Mouse (Mus musculus) neural tube, embryonic 15.5 days (tissue): ENCODE measurements at regions not wholly inside any gene's neighbourhood (a gene's known extent, or its start where the extent isn't known, plus 50 kb on each side); places are given as distances from the start of the nearest gene placed in this dataset.

ENCODE experiments used
- ATAC-seq: fragments of 200-750 bp; cut with Nextera tagmentation; 2 replicates; pipeline ENCODE4 v1.8.0; 2017; ENCODE audit warnings: mild to moderate bottlenecking, moderate TSS enrichment, moderate library complexity; ENCODE audit not compliant: low FRiP score
- H3K27ac ChIP-seq: fragments of 300-500 bp; sonication (generic); replicated peaks from 2 replicates; pipeline ENCODE4 v1.5.1; 2015; ENCODE audit warnings: mild to moderate bottlenecking, inconsistent platforms
- H3K27me3 ChIP-seq: fragments of 300-500 bp; sonication (generic); replicated peaks from 2 replicates; pipeline ENCODE4 v1.6.1; 2015; ENCODE audit warnings: inconsistent platforms
- H3K36me3 ChIP-seq: fragments of 300-500 bp; sonication (generic); 2 replicates; pipeline ENCODE4 v1.6.1; 2015; ENCODE audit warnings: inconsistent platforms
- H3K4me1 ChIP-seq: fragments of 300-500 bp; sonication (generic); 2 replicates; pipeline ENCODE4 v1.6.1; 2015; ENCODE audit warnings: inconsistent platforms
- H3K4me2 ChIP-seq: fragments of 300-500 bp; sonication (generic); 2 replicates; pipeline ENCODE4 v1.6.1; 2015; ENCODE audit warnings: inconsistent platforms, mild to moderate bottlenecking, moderate library complexity
- H3K4me3 ChIP-seq: fragments of 300-500 bp; sonication (generic); replicated peaks from 2 replicates; pipeline ENCODE4 v1.5.1; 2015; ENCODE audit warnings: mild to moderate bottlenecking, inconsistent platforms
- H3K9ac ChIP-seq: fragments of 300-500 bp; sonication (generic); replicated peaks from 2 replicates; pipeline ENCODE4 v1.6.1; 2015; ENCODE audit warnings: mild to moderate bottlenecking, inconsistent platforms
- H3K9me3 ChIP-seq: fragments of 300-500 bp; sonication (generic); replicated peaks from 2 replicates; pipeline ENCODE4 v1.6.1; 2016; ENCODE audit warnings: inconsistent platforms
- WGBS: fragments of 180-500 bp; shearing (Covaris S2); methylation state at CpG from one replicate; pipeline ENCODE4 v1.1.7; 2015; ENCODE audit warnings: mixed read lengths; 5-methylcytosine and 5-hydroxymethylcytosine counted together

DNA sequence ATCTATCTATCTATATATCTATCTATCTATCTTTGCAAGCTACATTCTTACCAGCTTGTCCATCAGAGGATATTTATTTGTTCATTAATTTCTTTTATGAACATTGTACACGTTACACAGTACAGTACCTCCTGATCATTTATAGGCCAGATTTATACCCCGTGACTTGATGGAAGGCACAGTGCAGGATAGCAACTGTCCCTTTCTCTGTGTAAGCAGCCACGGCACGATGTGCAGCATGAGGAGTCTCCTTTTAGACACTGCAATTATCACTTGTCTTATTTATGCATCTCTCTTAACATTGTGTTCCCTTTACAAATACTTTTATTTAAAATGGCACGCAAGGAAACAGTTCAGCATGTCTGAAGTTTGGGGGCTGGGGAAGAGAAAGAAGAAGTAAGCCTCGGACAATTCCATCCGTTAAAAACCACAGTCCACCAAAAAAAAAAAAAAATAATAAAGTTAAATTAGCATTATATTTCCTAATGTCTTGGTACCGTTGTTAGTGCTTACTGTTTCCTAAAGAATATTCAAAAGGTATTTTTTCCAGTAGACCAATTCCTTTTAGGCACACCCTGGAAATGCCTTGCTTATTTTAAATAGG, 475.4 kb downstream of the Lmo4 start:
- no peak overlapping the region for H3K4me3 ChIP-seq
- ATAC-seq: no peak
- WGBS: 39% methylated on average over 8 of the region's 8 CpGs
- H3K27me3 ChIP-seq: no peaks in the 10 kb centered on the region
- no peak overlapping the region for H3K27ac ChIP-seq
- no peak overlapping the region for H3K9ac ChIP-seq
- H3K4me1 ChIP-seq: no peaks in the 10 kb centered on the region
- H3K9me3 ChIP-seq: no peaks in the 10 kb centered on the region
- no peaks in the 10 kb centered on the region for H3K36me3 ChIP-seq
- H3K4me2 ChIP-seq: no peak overlapping the region

DNA sequence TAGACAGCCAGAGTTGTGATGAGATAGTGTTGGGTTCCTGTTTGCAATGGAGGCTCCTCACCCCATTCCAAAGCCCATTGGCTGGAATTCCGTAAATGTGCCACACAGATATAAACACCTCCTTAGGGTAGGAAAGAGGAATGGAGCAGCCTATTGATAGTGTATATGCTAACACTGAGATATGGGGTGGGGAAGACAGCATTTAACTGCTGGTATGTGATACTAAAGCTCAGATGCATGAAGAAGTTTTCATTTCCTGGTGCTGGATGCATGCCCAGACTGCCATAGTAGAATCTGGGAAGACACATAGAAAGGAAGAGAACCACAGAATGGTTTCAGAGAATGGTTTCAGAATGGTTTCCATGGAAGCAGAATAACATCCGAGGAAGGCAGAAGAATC, 482.4 kb downstream of the Lmo4 start:
- H3K27ac ChIP-seq: no peak overlapping the region
- no peak overlapping the region for H3K4me3 ChIP-seq
- H3K36me3 ChIP-seq: no peaks in the 10 kb centered on the region
- H3K9me3 ChIP-seq: no peaks in the 10 kb centered on the region
- H3K27me3 ChIP-seq: no peaks in the 10 kb centered on the region
- WGBS: 75% methylated on average over 2 of the region's 2 CpGs
- H3K9ac ChIP-seq: no peak overlapping the region
- ATAC-seq: no peak
- H3K4me2 ChIP-seq: no peak overlapping the region
- H3K4me1 ChIP-seq: no peaks in the 10 kb centered on the region

GRCm38 (mm10) chr3:143722082-143722481, 482.9 kb downstream of the Lmo4 start:
- WGBS: 92% methylated on average over 3 of the region's 3 CpGs
- H3K27ac ChIP-seq: no peak overlapping the region
- H3K4me1 ChIP-seq: no peaks in the 10 kb centered on the region
- no peaks in the 10 kb centered on the region for H3K27me3 ChIP-seq
- no peak overlapping the region for H3K9ac ChIP-seq
- no peaks in the 10 kb centered on the region for H3K36me3 ChIP-seq
- ATAC-seq: no peak
- no peak overlapping the region for H3K4me3 ChIP-seq
- H3K4me2 ChIP-seq: no peak overlapping the region
- no peaks in the 10 kb centered on the region for H3K9me3 ChIP-seq

- Histone ChIP-seq H3K27ac (no peak overlapping the region), H3K27me3 (no peaks in the 10 kb centered on the region), H3K9me3 (no peaks in the 10 kb centered on the region), H3K4me2 (no peak overlapping the region), H3K4me1 (no peaks in the 10 kb centered on the region), H3K36me3 (no peaks in the 10 kb centered on the region), H3K4me3 (no peak overlapping the region), H3K9ac (no peak overlapping the region)
- ATAC-seq: no peak
- 79% methylated on average over 2 of the region's 2 CpGs for WGBS
Observed at GRCm38 (mm10) chr3:143713183-143713582, 491.8 kb downstream of the Lmo4 start.

DNA sequence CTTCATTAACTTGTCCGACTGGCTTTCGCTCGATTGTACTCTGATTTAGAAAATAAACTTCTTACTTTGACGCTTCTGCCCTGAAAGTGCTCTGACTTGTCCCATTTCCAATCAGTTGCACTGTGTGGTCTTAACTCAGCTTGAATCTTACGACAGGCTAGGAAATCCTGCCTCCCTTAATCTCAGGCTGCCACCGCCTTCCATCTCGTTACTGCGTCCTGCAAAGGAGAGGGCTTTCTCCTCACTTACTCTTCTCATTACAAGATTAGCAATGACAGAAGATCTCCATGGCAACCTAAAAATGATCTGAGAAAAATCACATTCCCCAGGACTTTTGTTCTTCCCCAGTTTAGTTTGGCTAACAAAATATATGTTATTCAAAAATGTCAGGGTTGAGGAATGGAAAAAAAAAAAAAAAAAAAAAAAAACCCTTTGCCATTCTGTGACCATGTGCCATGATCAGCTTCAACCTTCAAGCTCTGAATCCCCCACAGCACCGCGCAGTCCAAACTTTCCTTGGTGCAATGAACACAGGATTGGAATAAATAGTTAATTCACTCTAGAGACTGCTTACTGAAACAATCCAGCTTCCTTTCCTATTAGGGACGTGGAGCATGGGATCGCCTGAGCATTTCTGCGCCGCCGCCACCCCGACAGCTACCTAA, 494.1 kb downstream of the Lmo4 start:
- no peak overlapping the region for H3K4me3 ChIP-seq
- ATAC-seq: no peak
- no peak overlapping the region for H3K4me2 ChIP-seq
- H3K4me1 ChIP-seq: no peaks in the 10 kb centered on the region
- no peaks in the 10 kb centered on the region for H3K36me3 ChIP-seq
- WGBS: 74% methylated on average over 16 of the region's 16 CpGs
- no peaks in the 10 kb centered on the region for H3K27me3 ChIP-seq
- H3K9me3 ChIP-seq: no peaks in the 10 kb centered on the region
- H3K27ac ChIP-seq: no peak overlapping the region
- H3K9ac ChIP-seq: no peak overlapping the region

GRCm38 (mm10) chr3:143706679-143707078, 498.3 kb downstream of the Lmo4 start:
- Histone ChIP-seq H3K36me3 (no peaks in the 10 kb centered on the region), H3K27ac (no peak overlapping the region), H3K4me1 (no peaks in the 10 kb centered on the region), H3K27me3 (no peaks in the 10 kb centered on the region), H3K4me3 (no peak overlapping the region), H3K4me2 (no peak overlapping the region), H3K9me3 (no peaks in the 10 kb centered on the region), H3K9ac (no peak overlapping the region)
- no peak for ATAC-seq
- 92% methylated on average over 1 of the region's 1 CpGs for WGBS

DNA sequence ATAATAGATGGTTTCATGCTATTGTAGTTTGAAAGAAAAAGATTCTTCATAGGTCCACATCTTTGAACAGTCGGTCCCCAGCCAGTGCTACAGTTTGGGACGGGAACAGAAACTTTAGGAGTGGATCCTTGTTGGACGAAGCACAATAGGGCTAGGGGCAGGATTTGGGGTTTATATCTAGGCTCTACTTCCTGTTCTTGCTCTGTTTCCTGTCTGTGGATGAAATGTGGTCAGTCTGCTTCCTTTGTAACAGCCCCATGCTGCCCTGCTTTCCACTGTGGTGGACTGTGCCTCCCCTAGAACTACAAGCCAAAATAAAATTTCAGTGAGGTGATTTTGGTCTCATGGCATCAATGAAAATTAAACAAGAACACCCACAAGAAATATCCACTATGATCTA, 510.2 kb downstream of the Lmo4 start:
- Histone ChIP-seq H3K27ac (no peak overlapping the region), H3K27me3 (no peaks in the 10 kb centered on the region), H3K4me2 (no peak overlapping the region), H3K9me3 (no peaks in the 10 kb centered on the region), H3K4me3 (no peak overlapping the region), H3K36me3 (no peaks in the 10 kb centered on the region), H3K9ac (no peak overlapping the region), H3K4me1 (no peaks in the 10 kb centered on the region)
- 97% methylated on average over 3 of the region's 3 CpGs for WGBS
- ATAC-seq: no peak

GRCm38 (mm10) chr3:143685742-143686141, 519.3 kb downstream of the Lmo4 start:
- Histone ChIP-seq H3K27me3 (no peaks in the 10 kb centered on the region), H3K4me2 (no peak overlapping the region), H3K9ac (no peak overlapping the region), H3K9me3 (no peaks in the 10 kb centered on the region), H3K27ac (no peak overlapping the region), H3K4me1 (no peaks in the 10 kb centered on the region), H3K4me3 (no peak overlapping the region), H3K36me3 (no peaks in the 10 kb centered on the region)
- no peak for ATAC-seq
- WGBS: 89% methylated on average over 2 of the region's 2 CpGs

DNA sequence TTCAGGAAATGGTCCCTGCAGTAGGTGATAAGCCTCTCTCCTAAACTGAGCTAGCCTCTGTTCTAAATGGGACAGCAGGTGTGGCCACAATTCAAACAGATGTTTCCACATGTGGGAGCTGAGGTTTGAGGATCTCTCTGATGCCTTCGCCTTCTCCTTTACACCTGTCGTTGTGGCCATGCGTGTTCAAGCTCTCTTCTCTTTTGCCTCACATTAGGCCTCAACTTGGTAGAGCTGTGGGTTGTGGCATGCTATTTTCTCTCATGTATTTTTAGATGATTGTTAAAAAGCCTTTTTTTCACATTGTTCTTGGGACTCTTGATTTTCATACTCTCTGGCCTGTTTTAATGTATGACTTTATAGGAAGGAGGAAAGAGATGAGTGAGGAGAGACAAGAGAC, 526.8 kb downstream of the Lmo4 start:
- Histone ChIP-seq H3K36me3 (no peaks in the 10 kb centered on the region), H3K9ac (no peak overlapping the region), H3K27me3 (no peaks in the 10 kb centered on the region), H3K4me2 (no peak overlapping the region), H3K4me1 (no peaks in the 10 kb centered on the region), H3K27ac (no peak overlapping the region), H3K4me3 (no peak overlapping the region), H3K9me3 (no peaks in the 10 kb centered on the region)
- WGBS: 95% methylated on average over 3 of the region's 3 CpGs
- no peak for ATAC-seq

DNA sequence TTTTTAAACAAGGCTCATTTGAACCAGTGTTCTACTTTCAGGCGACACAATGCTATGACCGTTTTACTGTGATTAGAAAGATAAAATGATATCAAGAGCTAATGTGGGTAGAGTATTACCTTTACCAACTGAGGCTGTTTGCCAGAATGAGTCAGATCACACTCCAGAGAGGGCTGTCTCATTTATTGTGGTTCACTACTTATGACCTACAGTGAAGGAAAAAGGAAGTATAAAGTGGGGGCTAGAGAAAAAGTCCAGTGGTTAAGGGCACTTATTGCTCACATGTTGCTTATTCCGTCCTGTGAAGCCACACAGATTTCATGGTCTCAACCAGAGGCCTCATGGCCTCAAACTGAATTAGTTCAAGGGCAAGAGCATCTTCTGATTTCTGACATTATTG, 530.2 kb downstream of the Lmo4 start:
- Histone ChIP-seq H3K4me2 (no peak overlapping the region), H3K27ac (no peak overlapping the region), H3K4me3 (no peak overlapping the region), H3K4me1 (no peaks in the 10 kb centered on the region), H3K36me3 (no peaks in the 10 kb centered on the region), H3K27me3 (no peaks in the 10 kb centered on the region), H3K9ac (no peak overlapping the region), H3K9me3 (no peaks in the 10 kb centered on the region)
- 90% methylated on average over 3 of the region's 3 CpGs for WGBS
- ATAC-seq: no peak

DNA sequence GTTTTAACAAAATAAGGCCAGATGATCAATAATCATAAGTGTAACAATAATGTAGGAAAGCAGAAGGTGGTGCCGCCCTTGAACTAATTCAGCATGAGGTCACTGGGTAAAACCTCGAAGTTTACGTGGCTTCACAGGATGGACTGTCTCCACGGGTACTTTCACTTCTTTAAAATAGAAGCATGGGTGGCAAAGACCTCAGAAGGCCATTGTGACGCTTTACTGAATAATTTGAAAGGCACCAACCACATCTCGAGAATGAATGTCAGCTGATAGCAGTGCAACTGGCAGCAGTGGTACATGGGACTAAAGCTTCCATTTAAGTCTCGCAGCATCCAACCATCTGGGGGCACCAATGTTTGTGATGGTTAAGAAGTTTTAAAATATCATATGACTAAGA, 530.6 kb downstream of the Lmo4 start:
- Histone ChIP-seq H3K4me3 (no peak overlapping the region), H3K27ac (no peak overlapping the region), H3K36me3 (no peaks in the 10 kb centered on the region), H3K4me1 (no peaks in the 10 kb centered on the region), H3K27me3 (no peaks in the 10 kb centered on the region), H3K9me3 (no peaks in the 10 kb centered on the region), H3K4me2 (no peak overlapping the region), H3K9ac (no peak overlapping the region)
- no peak for ATAC-seq
- 90% methylated on average over 7 of the region's 7 CpGs for WGBS

GRCm38 (mm10) chr3:143662041-143662685, 542.9 kb downstream of the Lmo4 start:
- no peaks in the 10 kb centered on the region for H3K9me3 ChIP-seq
- no peak overlapping the region for H3K9ac ChIP-seq
- no peak overlapping the region for H3K27ac ChIP-seq
- 85% methylated on average over 5 of the region's 5 CpGs for WGBS
- ATAC-seq: no peak
- H3K4me2 ChIP-seq: no peak overlapping the region
- no peaks in the 10 kb centered on the region for H3K4me1 ChIP-seq
- no peaks in the 10 kb centered on the region for H3K27me3 ChIP-seq
- no peak overlapping the region for H3K4me3 ChIP-seq
- H3K36me3 ChIP-seq: no peaks in the 10 kb centered on the region
